In genomic region chr15:75141812-75142360, GRCm38 (mm10) we compare ENCODE assay signal across 13 mouse cellular contexts. TPM values are rescaled to one million over a fixed set of nuclear protein-coding genes. Genes with fewer than 3 reads are reported as not detected.
DNase-seq lines count a peak whose midpoint lies in the region; ATAC-seq and TF ChIP-seq lines count a peak whose summit lies in the region.
"Not testable (repeated sequence)": the region's sequence is repeated elsewhere in the genome, so short reads cannot be mapped to it uniquely, and the experiment has no call there.
"Had no signal": no experiment of that assay in that cellular context is flagged by ENCODE, and none has a peak within 500 bp of the region (broad histone marks: within the 10 kb centered on the region; RNA-seq: fewer than 3 reads in every experiment).

No protein-coding gene starts in this region.

- TF ChIP-seq CTCF in cerebellum, adult 2 months (IDR thresholded peaks at IDR 0.05; ENCODE audit: borderline replicate concordance, insufficient read depth, low read depth, low read length) = peak; percentile 23; the same call in 1 of the 2 replicates
- peak; percentile 69 for TF ChIP-seq CTCF in liver, embryonic 14.5 days (IDR thresholded peaks at IDR 0.05; ENCODE audit: low read depth)

- H3K27me3 ChIP-seq in cerebellum, adult 2 months (ENCODE audit: control insufficient read depth, insufficient read depth, low read length); liver, embryonic 14.5 days (ENCODE audit: control insufficient read depth, insufficient read depth, low read length): not testable (repeated sequence)

- not testable (repeated sequence) for H3K9ac ChIP-seq in liver, embryonic 14.5 days (replicated peaks)

- not testable (repeated sequence) for ATAC-seq in liver, embryonic 14.5 days (ENCODE audit: insufficient read depth)
- ATAC-seq in monocyte, adult 5-6 weeks (replicated peaks; ENCODE audit: insufficient number of reproducible peaks, low FRiP score, low TSS enrichment, poor library complexity, severe bottlenecking) = peak; percentile 65

- H3K27ac ChIP-seq in cerebellum, adult 2 months (ENCODE audit: insufficient read depth, low read length); liver, embryonic 14.5 days: not testable (repeated sequence)

- H3K4me2 ChIP-seq in liver, embryonic 14.5 days (ENCODE audit: low read depth) = not testable (repeated sequence)

- DNase-seq in 416B (ENCODE audit: low read depth) = peak; percentile 39
- DNase-seq in WW6 (ENCODE audit: low read depth, low spot score) = peak; percentile 18
- not testable (repeated sequence) for DNase-seq in cerebellum, adult 2 months; liver, embryonic 14.5 days (ENCODE audit: low read depth in 3 of 3, low spot score in 3 of 3)
- peak; percentile 15 for DNase-seq in gastrocnemius, postnatal 10 days
- peak; percentile 42 for DNase-seq in kidney, adult 9 months
- peak; percentile 54 to 77 for DNase-seq in spleen, postnatal 4 days (ENCODE audit: low spot score in 2 of 2)

- not testable (repeated sequence) for TF ChIP-seq EP300 in liver, embryonic 14.5 days (IDR thresholded peaks at IDR 0.05; ENCODE audit: low read depth)

- WGBS in cerebellum, adult 2 months = 44% methylated on average over 6 of the region's 6 CpGs
- WGBS in liver, embryonic 14.5 days (ENCODE audit: insufficient replicate concordance) = 33% methylated on average over 6 of the region's 6 CpGs

- H3K4me3 ChIP-seq in cerebellum, adult 2 months (replicated peaks; ENCODE audit: insufficient read depth, low read depth, low read length); liver, embryonic 14.5 days (ENCODE audit: insufficient read depth in 1 of 2, low read depth in 2 of 2, low read length in 2 of 2): not testable (repeated sequence)

- not testable (repeated sequence) for H3K4me1 ChIP-seq in cerebellum, adult 2 months (ENCODE audit: control insufficient read depth, insufficient read depth, low read length); liver, embryonic 14.5 days (replicated peaks; ENCODE audit: control insufficient read depth in 2 of 2, insufficient read depth in 2 of 2, low read length in 1 of 2)

- H3K36me3 ChIP-seq in liver, embryonic 14.5 days (replicated peaks; ENCODE audit: control insufficient read depth, insufficient read depth, low read depth) = not testable (repeated sequence)

- not testable (repeated sequence) for TF ChIP-seq POLR2A in cerebellum, adult 2 months (IDR thresholded peaks at IDR 0.05; ENCODE audit: borderline replicate concordance, insufficient read depth, low read length)

- not testable (repeated sequence) for H3K9me3 ChIP-seq in liver, embryonic 14.5 days (ENCODE audit: control insufficient read depth, low read length)

RNA-seq across cellular contexts. Expression of gene Ly6g, which starts 13.2 kb away (rescaled TPM):
- not detected in 2 replicates for polyA plus RNA-seq in cerebellum, adult 2 months (2012; rRNA removed)
- under 1 TPM in 1 of 2 experiments, not detected in 1; 0.68 TPM for total RNA-seq in gastrocnemius, postnatal 10 days (2021)
- polyA plus RNA-seq in liver, embryonic 14.5 days (2012; rRNA removed) = 0.30 and 0.51 TPM in 2 replicates
- 0.74 and 0.86 TPM in 2 replicates for polyA plus RNA-seq in liver, embryonic 14.5 days (2014; fragmentation: Nextera tagmentation; extraction: Ambion mirVana)
- total RNA-seq in monocyte, adult 5-6 weeks (2017) = not detected in 3 replicates
- total RNA-seq: left cerebral cortex, adult 8-10 months had no signal
- polyA plus RNA-seq: embryonic facial prominence, embryonic 15.5 days; heart, embryonic 13.5 days; lung, embryonic 16.5 days; neural tube, embryonic 14.5 days had no signal

RNA-seq across cellular contexts. Expression of gene Ly6c2, which starts 30.1 kb away (rescaled TPM):
- 0.74 and 1.1 TPM in 2 replicates for polyA plus RNA-seq in cerebellum, adult 2 months (2012; rRNA removed)
- 1 to 10 TPM; 3.1 to 3.3 TPM for total RNA-seq in gastrocnemius, postnatal 10 days (2021)
- 21.6 and 23.6 TPM in 2 replicates for polyA plus RNA-seq in liver, embryonic 14.5 days (2012; rRNA removed)
- 29.8 and 43.1 TPM in 2 replicates for polyA plus RNA-seq in liver, embryonic 14.5 days (2014; fragmentation: Nextera tagmentation; extraction: Ambion mirVana)
- total RNA-seq in monocyte, adult 5-6 weeks (2017) = 64.9 to 239 TPM (median 82.4 TPM) in 3 replicates
- polyA plus RNA-seq: neural tube, embryonic 14.5 days had no signal

Comparison
In these comparisons a context has a peak if more than half of its experiments do, and no peak if none do; other contexts are left out.
1. RNA of gene Ly6c2, which starts 30.1 kb away (total RNA-seq): 64.9 to 239 TPM in monocyte, adult 5-6 weeks; 3.1 to 3.3 TPM in gastrocnemius, postnatal 10 days; every median in the first group is over 10 times any median in the second.